Comparison of ENCODE assay signal across 17 mouse cellular contexts in the genomic region with DNA sequence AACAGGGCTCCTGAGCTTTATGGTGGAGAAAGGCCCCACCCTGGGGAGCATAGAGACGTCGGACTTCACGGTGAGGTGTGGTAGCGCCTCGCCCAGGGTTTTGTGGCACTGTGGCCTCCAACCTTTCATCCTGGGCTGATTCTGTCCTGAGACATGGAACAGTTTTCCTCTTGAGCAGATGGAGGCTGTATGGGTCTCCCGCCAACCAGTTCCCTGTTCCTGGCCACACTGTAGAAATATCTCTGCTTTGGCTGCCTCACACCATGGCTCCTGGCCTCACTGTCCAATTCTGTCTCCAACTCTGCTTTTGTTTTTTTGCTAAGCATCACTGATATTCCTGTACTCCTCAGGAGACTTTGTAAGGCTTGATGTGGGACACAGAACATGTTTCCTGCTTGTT.
"Had no signal": no experiment of that assay in that cellular context is flagged by ENCODE, and none has a peak within 500 bp of the region (broad histone marks: within the 10 kb centered on the region; RNA-seq: fewer than 3 reads in every experiment).

No protein-coding gene starts in this region.

- H3K27me3 ChIP-seq: limb, embryonic 13.5 days; liver, embryonic 12.5 days; liver, embryonic 15.5 days; lung, embryonic 15.5 days; megakaryocyte, embryonic 14.5 days had no signal

- H3K4me3 ChIP-seq: layer of hippocampus, adult 2 months; limb, embryonic 10.5 days; limb, embryonic 13.5 days; liver, embryonic 12.5 days; liver, embryonic 15.5 days; lung, embryonic 15.5 days; megakaryocyte, embryonic 14.5 days; midbrain, embryonic 10.5 days had no signal

- H3K4me1 ChIP-seq: limb, embryonic 10.5 days; limb, embryonic 13.5 days; midbrain, embryonic 10.5 days had no signal

- H3K27ac ChIP-seq: layer of hippocampus, adult 2 months; limb, embryonic 10.5 days; limb, embryonic 13.5 days; liver, embryonic 12.5 days; liver, embryonic 15.5 days; lung, embryonic 15.5 days; midbrain, embryonic 10.5 days had no signal

- H3K9me3 ChIP-seq: limb, embryonic 10.5 days; limb, embryonic 13.5 days; liver, embryonic 12.5 days; liver, embryonic 15.5 days; lung, embryonic 15.5 days; megakaryocyte, embryonic 14.5 days; midbrain, embryonic 10.5 days had no signal

- ATAC-seq: liver, embryonic 12.5 days had no signal

- H3K4me2 ChIP-seq: limb, embryonic 13.5 days; liver, embryonic 12.5 days; liver, embryonic 15.5 days; lung, embryonic 15.5 days had no signal

- DNase-seq: kidney, postnatal 14 days; layer of hippocampus, adult 9-11 months; liver; lung, adult 18-20 months; lung, postnatal 10 days; lung, postnatal 36 days; midbrain, embryonic 14.5 days; thymus, adult 18-20 months; thymus, postnatal 36 days had no signal

- H3K9ac ChIP-seq: limb, embryonic 13.5 days; liver, embryonic 12.5 days; liver, embryonic 15.5 days; lung, embryonic 15.5 days had no signal
